Mouse (Mus musculus) stomach, postnatal 0 days (tissue): ENCODE measurements around the gene Mmp19.
A peak's percentile ranks its signal among the peaks of the same experiment; 100 is the strongest.

Experiments used
- CTCF ChIP-seq: IDR thresholded peaks from 2 replicates; pipeline ENCODE4 v1.5.1; 2016; ENCODE audit warnings: antibody characterized with exemption, low read depth, mild to moderate bottlenecking, moderate library complexity
- EP300 ChIP-seq: optimal IDR thresholded peaks from 2 replicates; pipeline ENCODE3; 2016; ENCODE audit warnings: antibody characterized with exemption

- TF ChIP-seq EP300: peak; percentile 80
- TF ChIP-seq CTCF: peak; percentile 62
Measured at GRCm38 (mm10) chr10:128748252-128748864, 42.4 kb upstream of the Mmp19 start.
